Mouse (Mus musculus) cortical plate, adult 2 months (tissue): Measurements from ENCODE around the gene Osr1.

ENCODE experiments used
- CTCF ChIP-seq: fragments of 200-500 bp; IDR thresholded peaks from 2 replicates; pipeline ENCODE4 v1.5.1; 2011; ENCODE audit warnings: mild to moderate bottlenecking, control low read depth, low read length; ENCODE audit not compliant: insufficient read depth; ENCODE audit errors: extremely low read depth
- POLR2A ChIP-seq: fragments of 200-500 bp; IDR thresholded peaks from 2 replicates; pipeline ENCODE4 v1.6.1; 2011; ENCODE audit warnings: mild to moderate bottlenecking, low read length, control low read depth; ENCODE audit not compliant: insufficient read depth; ENCODE audit errors: extremely low read depth

- no peak for TF ChIP-seq CTCF
- TF ChIP-seq POLR2A, result no peak
Observed at GRCm38 (mm10) chr12:9579301-9580030, 9.6 kb downstream of the Osr1 start.
